Mouse (Mus musculus) frontal cortex, postnatal 14 days (tissue): ENCODE measurements around the gene Arhgap25.
"Not testable (repeated sequence)": the region's sequence is repeated elsewhere in the genome, so short reads cannot be mapped to it uniquely, and the experiment has no call there.

Source experiments
- DNase-seq, 2 experiments: peaks; one replicate each; pipeline ENCODE4 v3.0.0; 2022; ENCODE audit warnings: low spot score in 2 of 2

Arhgap25 gene

GRCm38 (mm10) chr6:87535651-87536050 is 2.6 kb upstream of the Arhgap25 start:
- no peak for DNase-seq

GRCm38 (mm10) chr6:87534855-87535575 is 2.0 kb upstream of the Arhgap25 start:
- no peak for DNase-seq

DNA sequence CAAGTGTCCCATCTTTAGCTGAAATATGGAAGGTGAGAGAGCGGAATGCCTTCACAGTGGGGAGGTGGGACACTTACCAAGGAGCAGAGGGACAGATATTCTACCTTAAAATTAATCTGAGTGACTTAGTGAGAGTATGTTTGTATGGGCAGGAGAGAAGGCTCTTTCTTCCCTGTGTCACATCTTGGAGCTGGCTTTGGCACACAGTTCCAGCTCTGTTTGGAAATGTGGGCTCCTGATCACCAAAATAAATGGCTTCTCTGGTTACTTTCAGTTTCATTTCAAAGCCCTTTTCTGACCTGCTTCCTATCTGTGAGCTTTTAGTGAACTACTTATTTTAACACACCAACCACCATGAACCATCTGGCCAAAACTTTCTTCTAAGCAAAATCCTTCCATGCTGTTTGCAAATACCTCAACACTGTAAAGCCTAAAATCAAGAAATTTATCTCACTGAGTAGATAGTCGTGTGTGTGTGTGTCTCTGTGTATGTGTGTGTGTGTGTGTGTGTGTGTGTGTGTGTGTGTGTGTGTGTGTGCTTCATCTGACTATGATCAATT is 1.5 kb downstream of the Arhgap25 start:
- no peak for DNase-seq

GRCm38 (mm10) chr6:87530386-87530785 is 2.7 kb downstream of the Arhgap25 start:
- no peak for DNase-seq

- no peak for DNase-seq
These were observed 5.1 kb downstream of the Arhgap25 start for GRCm38 (mm10) chr6:87527846-87528557.

- no peak for DNase-seq
These were observed 5.7 kb downstream of the Arhgap25 start for GRCm38 (mm10) chr6:87527366-87527765.

- DNase-seq: no peak
These were observed 7.9 kb downstream of the Arhgap25 start for GRCm38 (mm10) chr6:87525126-87525525.

DNA sequence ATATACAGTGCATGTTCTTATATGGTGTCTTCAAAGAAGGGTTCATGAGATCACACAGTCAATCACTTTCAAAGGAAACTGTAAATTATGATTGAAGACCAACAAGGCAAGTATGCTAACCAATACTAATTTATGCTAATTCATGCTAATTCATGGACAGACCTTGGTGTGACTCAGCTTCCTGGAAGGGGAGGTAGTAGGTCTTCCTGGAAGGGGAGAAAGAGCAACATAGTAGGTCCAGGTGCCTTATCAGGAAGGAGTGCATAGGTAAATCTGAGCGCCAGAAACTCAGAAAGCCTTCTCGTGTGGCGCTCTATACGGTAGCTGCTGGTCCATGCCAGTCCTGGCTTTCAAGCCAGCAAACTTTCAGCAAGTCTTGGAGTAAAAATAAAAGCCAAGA is 8.8 kb downstream of the Arhgap25 start:
- no peak for DNase-seq

GRCm38 (mm10) chr6:87523736-87524135 is 9.3 kb downstream of the Arhgap25 start:
- DNase-seq: no peak

GRCm38 (mm10) chr6:87523085-87523484 is 10.0 kb downstream of the Arhgap25 start:
- no peak for DNase-seq

- DNase-seq: peak in 1 of 2 experiments; percentile 70
These were observed 10.8 kb downstream of the Arhgap25 start for GRCm38 (mm10) chr6:87522236-87522635.

DNA sequence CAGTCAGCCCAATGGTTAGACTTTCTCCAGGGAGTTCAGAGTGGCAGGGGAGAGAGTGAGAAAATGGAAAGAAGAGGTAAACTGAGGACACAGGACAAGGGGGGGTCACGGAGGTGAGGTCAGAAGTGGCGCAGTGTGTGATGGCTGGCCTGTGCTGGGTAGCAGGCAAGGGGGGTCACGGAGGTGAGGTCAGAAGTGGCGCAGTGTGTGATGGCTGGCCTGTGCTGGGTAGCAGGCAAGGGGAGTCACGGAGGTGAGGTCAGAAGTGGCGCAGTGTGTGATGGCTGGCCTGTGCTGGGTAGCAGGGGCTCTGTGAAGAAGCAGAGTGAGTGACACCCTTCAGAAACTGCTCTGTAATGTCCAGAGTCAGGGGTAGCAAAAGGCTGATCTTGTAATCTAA is 11.4 kb downstream of the Arhgap25 start:
- not testable (repeated sequence) for DNase-seq

GRCm38 (mm10) chr6:87520572-87520971 is 12.5 kb downstream of the Arhgap25 start:
- DNase-seq: no peak

DNA sequence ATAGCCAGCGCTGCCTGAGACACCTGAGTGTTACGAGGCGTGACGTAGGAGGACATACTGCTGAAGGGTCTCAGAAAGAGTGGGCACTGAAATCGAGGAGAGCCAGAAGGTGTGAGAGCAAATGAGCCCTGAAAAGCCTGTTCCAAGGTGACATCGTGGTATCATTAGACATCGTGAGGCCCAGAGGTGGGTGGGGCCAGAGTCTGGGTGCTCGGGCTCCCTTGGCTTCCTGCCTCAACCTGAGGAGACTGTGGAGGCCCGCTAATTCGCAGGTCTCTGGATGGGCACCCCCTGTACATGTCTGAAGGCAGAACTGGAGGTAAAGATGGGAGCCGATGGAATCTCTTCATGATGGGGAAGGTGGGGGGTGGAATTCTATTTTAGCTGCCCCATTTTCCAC is 13.2 kb downstream of the Arhgap25 start:
- DNase-seq: no peak

GRCm38 (mm10) chr6:87518622-87519021 is 14.4 kb downstream of the Arhgap25 start:
- DNase-seq: no peak

DNA sequence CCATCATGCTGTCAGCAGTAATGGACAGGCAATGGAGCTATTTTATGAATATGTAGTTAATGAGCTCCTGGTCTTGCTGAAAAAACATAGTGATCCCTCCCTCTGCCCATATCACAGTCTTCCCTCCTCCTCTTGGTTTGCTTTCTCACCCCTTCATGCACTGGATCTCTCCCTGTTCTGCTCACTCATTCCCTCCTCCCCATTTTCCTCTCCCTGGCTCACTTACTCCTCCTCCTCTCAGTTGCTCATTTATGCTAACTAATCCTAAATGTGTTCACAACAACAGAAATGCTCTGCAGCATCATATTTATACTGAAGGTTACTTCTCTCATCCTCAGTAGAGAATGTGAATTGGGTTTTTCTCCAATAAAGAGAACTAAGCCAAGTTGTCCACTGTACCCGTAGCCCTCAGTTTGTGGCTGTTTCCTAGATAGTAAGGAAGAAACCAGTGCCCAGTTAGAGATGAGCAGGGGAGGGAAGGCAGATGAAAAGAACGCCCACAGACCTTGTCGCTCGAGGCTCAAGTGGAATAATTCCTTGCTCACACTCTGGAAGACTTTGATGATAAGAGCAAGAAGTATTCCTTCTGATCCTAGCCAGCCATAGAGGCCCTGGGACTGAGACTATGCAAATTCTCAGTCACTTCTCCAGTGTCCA is 15.2 kb downstream of the Arhgap25 start:
- no peak for DNase-seq

GRCm38 (mm10) chr6:87514321-87514720 is 18.7 kb downstream of the Arhgap25 start:
- no peak for DNase-seq

GRCm38 (mm10) chr6:87513046-87513767 is 19.9 kb downstream of the Arhgap25 start:
- DNase-seq: peak; percentile 46 to 57

- no peak for DNase-seq
These were observed 22.1 kb downstream of the Arhgap25 start for GRCm38 (mm10) chr6:87510999-87511398.

- DNase-seq: no peak
These were observed 23.3 kb downstream of the Arhgap25 start for GRCm38 (mm10) chr6:87509806-87510205.

- DNase-seq: no peak
These were observed 28.2 kb downstream of the Arhgap25 start for GRCm38 (mm10) chr6:87504875-87505274.

DNA sequence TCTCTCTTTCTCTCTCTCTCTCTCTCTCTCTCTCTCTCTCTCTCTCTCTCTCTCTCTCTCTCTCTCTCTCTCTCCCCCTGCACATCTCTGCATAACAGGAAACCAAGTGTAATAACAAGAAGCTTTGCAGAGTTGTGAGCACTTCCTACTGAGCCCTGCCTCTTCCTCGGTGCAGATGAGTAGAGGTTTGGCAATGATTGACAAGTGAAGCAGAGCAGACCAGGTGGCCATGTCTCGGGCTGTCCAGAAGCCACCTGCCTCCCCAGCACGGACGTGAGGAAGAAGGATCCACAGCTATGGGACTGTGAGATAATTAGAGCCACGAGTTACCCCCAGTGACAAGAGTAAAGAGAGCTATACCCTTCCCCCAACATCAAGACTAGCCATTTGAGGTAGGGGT is 29.1 kb downstream of the Arhgap25 start:
- DNase-seq: no peak
